Mouse (Mus musculus) spleen, postnatal 36 days (tissue): Measurements from ENCODE around the gene Notch2.

Experiments
- DNase-seq, 2 experiments: peaks; one replicate each; pipeline ENCODE4 v3.0.0; 2022; ENCODE audit warnings: low spot score in 2 of 2, mixed read lengths in 1 of 2

The Notch2 gene

DNA sequence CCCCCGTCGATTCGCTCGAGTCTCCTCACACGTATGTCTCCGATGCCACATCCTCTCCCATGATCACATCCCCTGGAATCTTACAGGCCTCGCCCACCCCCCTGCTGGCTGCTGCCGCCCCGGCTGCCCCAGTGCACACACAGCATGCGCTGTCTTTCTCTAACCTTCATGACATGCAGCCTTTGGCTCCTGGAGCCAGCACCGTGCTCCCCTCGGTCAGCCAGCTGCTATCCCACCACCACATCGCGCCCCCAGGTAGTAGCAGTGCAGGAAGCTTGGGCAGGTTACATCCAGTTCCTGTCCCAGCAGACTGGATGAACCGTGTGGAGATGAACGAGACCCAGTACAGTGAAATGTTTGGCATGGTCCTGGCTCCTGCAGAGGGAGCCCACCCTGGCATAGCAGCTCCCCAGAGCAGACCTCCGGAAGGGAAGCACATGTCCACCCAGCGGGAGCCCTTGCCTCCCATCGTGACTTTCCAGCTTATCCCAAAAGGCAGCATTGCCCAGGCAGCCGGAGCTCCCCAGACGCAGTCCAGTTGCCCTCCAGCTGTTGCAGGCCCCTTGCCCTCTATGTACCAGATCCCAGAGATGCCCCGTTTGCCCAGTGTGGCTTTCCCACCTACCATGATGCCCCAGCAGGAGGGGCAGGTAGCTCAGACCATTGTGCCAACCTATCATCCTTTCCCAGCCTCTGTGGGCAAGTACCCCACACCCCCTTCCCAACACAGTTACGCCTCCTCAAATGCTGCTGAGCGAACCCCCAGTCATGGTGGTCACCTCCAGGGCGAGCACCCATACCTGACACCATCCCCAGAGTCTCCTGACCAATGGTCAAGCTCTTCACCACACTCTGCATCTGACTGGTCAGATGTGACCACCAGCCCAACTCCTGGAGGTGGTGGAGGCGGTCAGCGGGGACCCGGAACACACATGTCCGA is 133.4 kb downstream of the Notch2 start:
- DNase-seq, result no peak

- no peak for DNase-seq
Measured at GRCm38 (mm10) chr3:98147706-98148105, 134.4 kb downstream of the Notch2 start.

DNA sequence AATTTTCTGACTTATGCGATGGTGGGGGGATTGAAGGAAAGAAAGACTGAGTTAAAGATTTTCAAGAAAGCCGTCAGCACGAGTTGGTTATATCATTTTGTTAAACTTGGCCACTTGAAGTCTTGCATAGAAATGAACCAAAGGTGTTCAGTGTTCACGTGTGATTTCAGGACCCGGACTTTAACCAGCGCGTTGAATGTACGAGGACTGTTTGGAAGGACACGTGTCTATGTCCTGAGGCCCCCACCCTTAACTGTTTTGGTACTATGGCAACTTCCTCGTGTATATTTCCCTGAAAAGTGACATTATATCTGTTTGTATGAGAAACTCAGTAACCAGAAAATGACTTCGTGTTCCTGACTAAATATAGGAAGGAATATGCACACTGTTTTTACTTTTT is 136.6 kb downstream of the Notch2 start:
- DNase-seq, result no peak

DNA sequence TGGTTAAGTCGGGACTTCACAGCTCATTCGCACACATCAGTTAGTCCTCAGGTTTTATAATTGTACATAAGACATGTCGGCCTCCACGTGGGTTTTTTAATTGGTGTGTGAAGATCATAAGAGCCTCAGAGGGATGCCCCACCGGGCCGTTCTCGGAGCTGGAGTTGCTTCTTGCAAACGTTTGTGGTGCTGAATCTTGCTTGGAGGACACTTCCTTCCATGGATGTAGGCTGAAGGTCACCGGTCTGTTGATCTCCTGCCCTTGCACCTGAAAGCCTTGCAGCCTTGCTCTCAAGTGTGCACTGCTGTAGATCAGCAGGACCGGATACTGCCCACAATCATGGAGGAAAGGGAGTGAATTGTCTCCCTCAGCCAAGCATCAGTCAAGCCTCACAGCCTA is 137.7 kb downstream of the Notch2 start:
- no peak for DNase-seq

DNA sequence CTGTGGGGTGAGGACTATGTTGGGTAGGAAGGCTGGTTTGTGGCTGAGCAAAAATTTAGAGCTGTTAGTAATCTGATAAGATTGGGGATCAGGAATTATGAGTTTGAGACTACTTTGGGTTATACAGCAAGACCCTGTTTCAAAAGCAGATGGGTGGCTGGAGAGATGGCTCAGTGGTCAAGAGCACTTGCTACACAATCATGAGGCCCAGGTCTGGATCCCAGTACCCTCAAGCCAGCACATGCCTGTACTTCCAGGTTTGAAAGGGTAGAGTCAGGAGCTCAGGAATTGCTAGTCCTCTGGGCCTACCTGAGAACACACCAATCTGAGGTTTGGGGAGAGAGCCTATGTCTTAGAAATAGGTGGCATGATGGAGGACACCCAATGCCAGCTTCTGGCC is 140.1 kb downstream of the Notch2 start:
- no peak for DNase-seq

DNA sequence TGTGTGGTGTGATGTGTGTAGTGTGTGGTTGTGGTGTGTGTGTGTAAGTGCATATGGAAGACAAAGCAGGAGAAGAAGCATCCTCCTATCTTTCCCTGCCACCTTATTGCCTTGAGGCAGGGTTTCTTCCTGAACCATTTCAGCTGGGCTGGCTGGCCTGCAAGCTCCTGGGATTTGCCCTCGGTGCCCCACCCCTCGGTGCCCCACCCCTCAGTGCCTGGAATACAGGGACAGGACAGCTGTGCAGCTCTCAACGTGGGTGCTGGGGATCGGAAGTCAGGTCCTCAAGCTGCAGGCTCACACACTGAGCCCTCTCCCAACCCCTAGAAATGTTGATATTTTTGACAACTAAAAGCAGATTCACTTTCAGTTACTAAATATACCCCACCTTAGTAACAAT is 142.8 kb downstream of the Notch2 start:
- no peak for DNase-seq

DNA sequence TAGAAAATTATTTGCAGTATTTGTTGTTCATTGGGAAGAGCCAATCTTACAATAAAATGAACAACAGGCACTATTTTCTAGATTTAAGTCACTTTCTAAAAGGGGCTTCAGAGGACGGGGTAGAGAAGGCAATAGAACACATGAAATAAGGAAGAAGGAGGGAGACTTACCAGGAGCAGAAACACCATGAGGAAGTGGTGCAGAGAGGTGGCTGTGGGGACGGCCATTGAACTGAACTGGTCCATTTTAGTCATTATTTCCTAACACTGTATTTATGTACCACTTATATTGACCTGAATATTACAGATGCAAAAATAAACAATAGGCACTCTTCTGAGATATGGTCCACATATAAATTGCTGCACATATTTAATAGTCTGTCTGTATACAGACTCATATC is 143.7 kb downstream of the Notch2 start:
- DNase-seq, result no peak

DNA sequence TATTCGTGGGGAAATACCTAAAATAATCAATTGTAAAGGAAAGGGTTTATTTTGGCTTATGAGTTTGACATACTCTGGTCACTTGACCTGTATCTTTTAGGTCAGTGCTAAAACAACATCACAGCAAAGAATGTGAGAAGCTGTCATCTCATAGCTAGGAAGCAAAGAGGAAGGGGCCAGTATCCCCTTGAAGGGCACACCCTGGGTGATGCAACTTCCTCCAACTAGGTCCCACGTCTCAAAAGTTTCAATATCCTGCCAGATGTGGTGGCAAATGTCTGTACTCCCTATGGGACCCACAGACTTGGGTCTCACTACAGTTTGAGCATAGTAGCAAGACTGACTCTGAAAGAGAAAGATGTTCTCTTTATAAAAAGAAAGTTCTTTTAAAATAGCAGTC is 144.3 kb downstream of the Notch2 start:
- no peak for DNase-seq

DNA sequence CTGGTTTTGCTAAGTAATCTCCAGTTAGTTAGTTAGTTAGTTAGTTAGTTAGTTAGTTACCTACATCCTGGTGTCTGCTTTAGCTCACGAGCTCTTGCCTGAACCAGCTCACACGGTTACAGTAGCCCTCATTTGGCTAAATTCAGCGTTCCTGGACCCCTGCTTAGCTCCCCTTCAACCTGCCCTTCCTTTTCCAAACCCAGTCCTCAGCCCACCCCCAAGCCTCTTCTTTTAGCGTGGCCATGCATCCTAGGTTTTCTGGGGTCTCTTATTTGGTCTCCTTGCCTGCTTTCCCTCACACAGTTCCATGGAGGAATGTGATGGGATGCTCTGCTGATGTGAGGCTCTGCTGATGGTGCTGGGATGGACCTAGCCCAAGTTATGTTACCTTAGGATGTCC is 145.3 kb downstream of the Notch2 start:
- DNase-seq, result no peak

DNA sequence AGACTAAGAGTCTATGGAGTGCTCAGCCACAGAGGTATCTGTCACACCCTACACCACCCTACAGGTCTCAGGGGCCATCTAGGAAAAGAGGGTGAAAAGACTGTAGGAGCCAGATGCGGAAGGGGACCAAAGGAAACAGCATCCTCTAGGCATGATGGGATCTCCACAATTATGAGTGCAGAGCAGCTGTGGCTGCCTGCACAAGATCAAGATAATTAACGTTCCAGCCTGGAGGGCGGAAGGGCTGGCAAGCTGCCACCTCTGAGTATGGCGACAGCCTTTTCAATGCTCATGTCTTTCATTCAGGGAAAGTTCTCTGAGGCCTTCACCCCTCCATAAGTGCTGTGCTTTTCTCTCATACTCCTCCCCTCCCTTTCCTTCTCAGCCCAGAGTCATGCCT is 146.0 kb downstream of the Notch2 start:
- DNase-seq, result no peak

- DNase-seq, result no peak
Measured at GRCm38 (mm10) chr3:98160330-98160729, 147.0 kb downstream of the Notch2 start, which contains the start of gene Adam30. TSS of gene Adam30 (plus strand) at chr3:98160630.

DNA sequence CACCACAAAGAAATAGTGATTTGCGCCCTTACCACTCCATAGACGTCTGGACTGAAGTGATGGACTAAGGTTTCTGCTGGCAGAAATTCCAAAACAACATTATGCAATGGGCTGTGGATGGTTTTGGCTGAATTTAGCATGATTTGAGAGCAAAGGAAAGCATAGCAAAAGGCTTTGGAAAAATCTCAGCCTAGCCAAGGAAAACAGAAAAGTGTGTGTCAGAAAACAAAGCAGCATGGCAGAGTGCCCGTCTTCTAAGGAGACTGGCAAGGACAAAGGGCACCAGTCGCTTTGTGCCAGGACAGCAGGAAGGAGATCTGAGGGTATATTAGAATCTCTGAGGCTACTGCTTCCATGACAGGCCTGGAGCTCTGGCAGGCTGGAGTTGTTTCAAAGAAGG is 165.0 kb downstream of the Notch2 start:
- DNase-seq, result no peak

DNA sequence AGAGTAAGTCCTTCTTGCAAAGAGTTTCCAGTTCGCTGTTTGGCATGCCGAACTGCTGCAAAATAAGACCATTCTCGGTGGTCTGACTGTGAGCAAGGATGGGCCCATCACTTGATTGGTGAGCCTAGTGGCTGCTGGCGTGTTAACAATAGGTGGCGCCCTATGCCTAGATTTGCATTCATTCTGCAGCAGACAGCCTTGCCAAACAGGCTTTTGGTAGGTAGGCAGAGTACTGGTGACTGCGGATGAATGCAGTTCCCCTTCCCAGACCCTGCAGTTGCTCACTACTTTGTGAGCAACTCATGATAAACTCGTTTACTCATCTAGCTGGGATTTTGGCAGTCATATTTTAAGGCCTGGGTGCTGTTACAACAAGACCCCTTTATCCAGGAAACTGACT is 167.5 kb downstream of the Notch2 start:
- no peak for DNase-seq

DNA sequence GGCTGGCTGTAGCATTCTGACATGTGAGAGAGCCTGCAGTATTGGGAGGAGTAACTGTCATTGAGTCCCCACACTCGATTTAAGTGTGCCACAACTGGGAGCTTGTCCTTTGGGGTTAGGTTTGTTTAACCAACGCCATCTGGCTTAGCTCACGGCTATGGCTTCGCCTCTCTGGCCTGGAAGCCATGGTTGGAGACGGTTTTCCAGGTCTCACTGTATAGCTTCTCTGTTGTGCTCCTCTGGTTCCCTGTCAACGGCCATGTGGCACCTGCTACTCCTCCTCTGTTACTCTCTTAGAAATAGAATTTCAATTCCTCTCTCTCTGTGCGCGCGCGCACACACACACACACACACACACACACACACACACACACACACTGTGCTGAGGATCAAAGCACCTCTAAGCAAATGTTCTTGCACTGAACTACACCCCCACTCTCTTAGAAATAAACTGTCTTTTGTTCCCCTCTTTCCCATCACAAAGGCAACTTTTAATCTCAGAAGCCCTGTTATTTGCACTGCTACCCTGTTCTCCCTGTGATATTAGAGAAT is 171.9 kb downstream of the Notch2 start:
- no peak for DNase-seq

DNA sequence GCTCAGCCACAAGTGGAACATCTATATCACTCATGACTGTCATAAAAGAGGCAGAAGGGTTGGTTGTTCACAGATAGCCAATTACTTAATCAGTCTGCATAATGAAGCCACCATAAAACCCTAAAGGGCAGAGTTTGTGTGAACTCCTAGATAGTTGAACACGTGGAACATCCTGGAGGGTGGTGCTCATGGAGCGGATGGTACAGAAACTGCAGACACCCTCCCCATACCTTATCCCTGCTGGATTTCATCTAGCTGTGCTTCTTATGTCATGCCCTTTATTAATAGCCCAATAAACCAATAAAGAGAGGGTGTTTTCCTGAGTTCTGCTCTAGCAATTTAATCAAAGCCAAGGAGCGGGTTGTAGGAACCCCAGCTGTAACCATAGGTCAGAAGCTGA is 174.4 kb downstream of the Notch2 start:
- DNase-seq, result no peak

GRCm38 (mm10) chr3:98197711-98198532 is 184.6 kb downstream of the Notch2 start:
- no peak for DNase-seq

GRCm38 (mm10) chr3:98199747-98200146 is 186.4 kb downstream of the Notch2 start:
- DNase-seq, result no peak
